26 mouse cellular contexts compared by ENCODE assay signal in the genomic region with DNA sequence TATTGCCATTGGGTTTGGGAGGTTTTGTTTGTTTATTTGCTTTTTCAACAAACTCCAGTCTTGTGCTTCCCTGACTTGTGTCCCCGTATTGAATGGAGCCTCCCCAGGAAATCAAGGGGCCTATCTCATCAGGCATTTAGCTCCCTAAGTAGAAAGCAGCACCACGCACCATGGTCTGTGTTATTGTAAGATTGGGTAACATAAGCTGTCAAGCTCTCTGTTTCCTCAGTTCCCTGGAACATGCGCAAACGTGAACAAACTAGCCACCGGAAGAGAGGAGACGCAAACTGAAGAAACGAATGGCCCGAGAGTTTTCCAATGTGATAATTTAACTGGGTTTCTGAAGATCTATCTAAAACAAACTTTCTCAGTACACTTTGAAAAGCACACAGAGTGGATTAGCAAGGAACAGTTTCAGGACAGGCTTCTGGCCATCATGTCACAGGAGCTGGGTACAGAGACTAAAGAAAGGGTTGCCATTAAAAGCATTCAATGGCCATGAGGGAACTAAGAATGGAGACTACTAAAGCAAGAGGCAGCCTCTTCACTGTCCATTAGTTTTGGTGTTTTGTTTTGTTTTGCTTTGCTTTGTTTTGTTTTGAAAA. TPM values are rescaled to one million over a fixed set of nuclear protein-coding genes. Genes with fewer than 3 reads are reported as not detected.
DNase-seq lines count a peak whose midpoint lies in the region; ATAC-seq and TF ChIP-seq lines count a peak whose summit lies in the region.
"Had no signal": no experiment of that assay in that cellular context is flagged by ENCODE, and none has a peak within 500 bp of the region (broad histone marks: within the 10 kb centered on the region; RNA-seq: fewer than 3 reads in every experiment).

No protein-coding gene starts in this region.

- TF ChIP-seq RAD21 in MEL (IDR thresholded peaks at IDR 0.05; ENCODE audit: low read depth, low read length), result no peak

- H3K27ac ChIP-seq in liver, embryonic 15.5 days (replicated peaks), result peak overlapping the region; percentile 45; the same call in 1 of the 2 replicates
- H3K27ac ChIP-seq in MEL (ENCODE audit: control insufficient read depth, low read depth, low read length) (peak overlapping the region; percentile 70), macrophage (peak overlapping the region; percentile 87)
- peak overlapping the region; percentile 53; the same call in 1 of the 2 replicates for H3K27ac ChIP-seq in bone marrow, adult 2 months (ENCODE audit: control insufficient read depth, insufficient read depth, low read depth, low read length, poor library complexity)
- no peak overlapping the region for H3K27ac ChIP-seq in forebrain, embryonic 12.5 days
- no peak overlapping the region for H3K27ac ChIP-seq in kidney, adult 2 months (ENCODE audit: insufficient read depth, low read depth, low read length)
- H3K27ac ChIP-seq: heart, embryonic 13.5 days; midbrain, embryonic 10.5 days; neural tube, embryonic 13.5 days had no signal

- no peaks in the 10 kb centered on the region for H3K9me3 ChIP-seq in liver, embryonic 15.5 days (replicated peaks)
- no peaks in the 10 kb centered on the region for H3K9me3 ChIP-seq in MEL (replicated peaks; ENCODE audit: insufficient read depth, low read length)
- no peaks in the 10 kb centered on the region for H3K9me3 ChIP-seq in forebrain, embryonic 12.5 days
- H3K9me3 ChIP-seq: heart, embryonic 13.5 days; midbrain, embryonic 10.5 days; neural tube, embryonic 13.5 days had no signal

- no peak overlapping the region for H3K9ac ChIP-seq in liver, embryonic 15.5 days
- H3K9ac ChIP-seq in MEL (ENCODE audit: control insufficient read depth, low read depth, low read length, poor library complexity, severe bottlenecking), result no peak overlapping the region
- no peak overlapping the region for H3K9ac ChIP-seq in forebrain, embryonic 12.5 days
- H3K9ac ChIP-seq: forebrain, postnatal 0 days; heart, embryonic 13.5 days; lung, embryonic 14.5 days; neural tube, embryonic 13.5 days had no signal

- no peak for TF ChIP-seq CTCF in MEL (IDR thresholded peaks at IDR 0.05 in 2 of 3, conservative IDR thresholded peaks at IDR 0.05 in 1 of 3; ENCODE audit: control insufficient read depth in 1 of 3, insufficient read depth in 1 of 3, low read depth in 2 of 3, low read length in 3 of 3, poor library complexity in 1 of 3, severe bottlenecking in 1 of 3)
- TF ChIP-seq CTCF in bone marrow, adult 2 months (IDR thresholded peaks at IDR 0.05; ENCODE audit: control insufficient read depth, insufficient read depth, low read length), result no peak
- TF ChIP-seq CTCF in kidney, adult 2 months (conservative IDR thresholded peaks at IDR 0.05; ENCODE audit: insufficient read depth, insufficient read length, low read depth, low read length), result no peak

- no peaks in the 10 kb centered on the region for H3K27me3 ChIP-seq in liver, embryonic 15.5 days
- no peaks in the 10 kb centered on the region for H3K27me3 ChIP-seq in MEL (ENCODE audit: control insufficient read depth in 1 of 2, insufficient read depth in 2 of 2, low read length in 2 of 2)
- no peaks in the 10 kb centered on the region for H3K27me3 ChIP-seq in forebrain, embryonic 12.5 days
- H3K27me3 ChIP-seq in kidney, adult 2 months (replicated peaks; ENCODE audit: control insufficient read depth, insufficient read depth, low read length), result no peaks in the 10 kb centered on the region
- H3K27me3 ChIP-seq: heart, embryonic 13.5 days; neural tube, embryonic 13.5 days had no signal

- peaks cover 11% of the 10 kb centered on the region for H3K4me1 ChIP-seq in liver, embryonic 15.5 days (replicated peaks)
- H3K4me1 ChIP-seq in MEL (ENCODE audit: control insufficient read depth in 1 of 2, insufficient read depth in 2 of 2, low read length in 2 of 2), result peaks cover 25 to 36% of the 10 kb centered on the region in 2 experiments
- peaks cover 3% of the 10 kb centered on the region for H3K4me1 ChIP-seq in bone marrow, adult 2 months (ENCODE audit: control insufficient read depth, insufficient read depth, low read length)
- peaks cover 7% of the 10 kb centered on the region for H3K4me1 ChIP-seq in forebrain, embryonic 12.5 days
- H3K4me1 ChIP-seq in kidney, adult 2 months (ENCODE audit: control insufficient read depth, insufficient read depth, low read length), result peaks cover 7% of the 10 kb centered on the region; the same call in 1 of the 2 replicates

- H3K79me2 ChIP-seq in MEL (ENCODE audit: control insufficient read depth, insufficient read depth, low read length, poor library complexity), result peaks cover 10% of the 10 kb centered on the region
- peaks cover 88% of the 10 kb centered on the region for H3K79me2 ChIP-seq in macrophage (ENCODE audit: inconsistent target)

- H3K4me2 ChIP-seq in liver, embryonic 15.5 days, result no peak overlapping the region
- H3K4me2 ChIP-seq in forebrain, embryonic 12.5 days, result no peak overlapping the region
- H3K4me2 ChIP-seq: heart, embryonic 13.5 days; lung, embryonic 14.5 days; neural tube, embryonic 13.5 days had no signal

- TF ChIP-seq POLR2A in MEL (IDR thresholded peaks at IDR 0.05; ENCODE audit: control insufficient read depth in 1 of 2, insufficient read depth in 1 of 2, low read depth in 1 of 2, low read length in 2 of 2, poor library complexity in 1 of 2), result no peak
- TF ChIP-seq POLR2A in bone marrow, adult 2 months (IDR thresholded peaks at IDR 0.05; ENCODE audit: borderline replicate concordance, control insufficient read depth, low read depth, low read length), result no peak
- TF ChIP-seq POLR2A in kidney, adult 2 months (IDR thresholded peaks at IDR 0.05; ENCODE audit: low read depth, low read length), result no peak

- 55% methylated on average over 8 of the region's 8 CpGs for WGBS in liver, embryonic 15.5 days (ENCODE audit: insufficient replicate concordance)
- WGBS in bone marrow, adult 2 months, result 34% methylated on average over 8 of the region's 8 CpGs
- WGBS in macrophage (ENCODE audit: missing documents), result 44% methylated on average over 8 of the region's 8 CpGs
- WGBS in forebrain, embryonic 12.5 days, result 90% methylated on average over 8 of the region's 8 CpGs
- 86% methylated on average over 8 of the region's 8 CpGs for WGBS in kidney, adult 2 months

- DNase-seq in liver (no peak), MEL (ENCODE audit: low read depth, low spot score) (no peak)
- DNase-seq in kidney, adult 2 months, result no peak
- no peak for DNase-seq in adrenal gland, postnatal 10 days
- DNase-seq: adrenal gland, adult 2 months; B cell, adult 2 months; cerebellum, adult 18-20 months; cerebellum, postnatal 10 days; forebrain, postnatal 0 days; kidney, adult 9 months; kidney, postnatal 10 days; layer of hippocampus, adult 9-11 months; lung, embryonic 14.5 days; right cerebral cortex, postnatal 4 days; thymus, postnatal 4 days had no signal

- no peak overlapping the region for H3K4me3 ChIP-seq in liver, embryonic 15.5 days (replicated peaks)
- no peak overlapping the region; a peak in 1 of 4 replicates for H3K4me3 ChIP-seq in MEL (ENCODE audit: control insufficient read depth in 1 of 2, insufficient read depth in 1 of 2, low read depth in 2 of 2, low read length in 2 of 2)
- no peak overlapping the region for H3K4me3 ChIP-seq in bone marrow, adult 2 months (replicated peaks; ENCODE audit: control insufficient read depth, low read depth, low read length)
- H3K4me3 ChIP-seq in macrophage (ENCODE audit: inconsistent target), result no peak overlapping the region
- H3K4me3 ChIP-seq in forebrain, embryonic 12.5 days (replicated peaks), result no peak overlapping the region
- no peak overlapping the region for H3K4me3 ChIP-seq in kidney, adult 2 months (ENCODE audit: insufficient read depth, low read depth, low read length)
- H3K4me3 ChIP-seq: erythroblast, embryonic 14.5 days; heart, embryonic 13.5 days; midbrain, embryonic 10.5 days; neural tube, embryonic 13.5 days had no signal

- TF ChIP-seq EP300 in MEL (IDR thresholded peaks at IDR 0.05; ENCODE audit: low read depth in 1 of 2, low read length in 2 of 2), result no peak

- no peaks in the 10 kb centered on the region for H3K36me3 ChIP-seq in liver, embryonic 15.5 days (replicated peaks)
- H3K36me3 ChIP-seq in MEL (ENCODE audit: control insufficient read depth in 1 of 2, insufficient read depth in 2 of 2, low read length in 2 of 2) (peaks cover 31 to 48% of the 10 kb centered on the region in 2 experiments), macrophage (ENCODE audit: inconsistent target) (peaks cover 29% of the 10 kb centered on the region; the same call in 1 of the 2 replicates)
- H3K36me3 ChIP-seq in forebrain, embryonic 12.5 days (replicated peaks), result no peaks in the 10 kb centered on the region
- H3K36me3 ChIP-seq in kidney, adult 2 months (ENCODE audit: control insufficient read depth, insufficient read depth, low read length), result peaks cover 2% of the 10 kb centered on the region; the same call in 1 of the 2 replicates
- H3K36me3 ChIP-seq: midbrain, embryonic 10.5 days; neural tube, embryonic 13.5 days had no signal

- ATAC-seq in liver, embryonic 15.5 days (ENCODE audit: insufficient read depth), result no peak
- ATAC-seq in forebrain, embryonic 12.5 days (ENCODE audit: low FRiP score), result no peak
- ATAC-seq: activated CD4-positive, CD25-positive, alpha-beta regulatory T cell, adult 4 months; forebrain, postnatal 0 days; hindbrain, embryonic 16.5 days; midbrain, embryonic 16.5 days had no signal

TF ChIP-seq in MEL, 35 proteins besides CTCF, POLR2A, EP300 and RAD21 (continues in another document):
- TF ChIP-seq MYB (IDR thresholded peaks at IDR 0.05; ENCODE audit: low read depth, low read length), result no peak
- no peak for TF ChIP-seq CHD1 (IDR thresholded peaks at IDR 0.05; ENCODE audit: low read depth, low read length)
- no peak for TF ChIP-seq JUND (IDR thresholded peaks at IDR 0.05; ENCODE audit: low read depth, low read length)
- TF ChIP-seq SIN3A (IDR thresholded peaks at IDR 0.05; ENCODE audit: low read length), result no peak
- no peak for TF ChIP-seq MAFK (IDR thresholded peaks at IDR 0.05; ENCODE audit: borderline replicate concordance, low read depth, low read length)
- no peak for TF ChIP-seq NELFE (IDR thresholded peaks at IDR 0.05; ENCODE audit: low read depth, low read length)

RNA-seq across cellular contexts. Expression of a gene that starts 48.1 kb away (rescaled TPM):
- polyA plus RNA-seq in liver, embryonic 15.5 days (2015; fragmentation: Nextera tagmentation; extraction: Ambion mirVana), result 3.5 and 5.3 TPM in 2 replicates
- 44.8 and 57.4 TPM in 2 replicates for total RNA-seq in MEL (2012; rRNA removed)
- polyA plus RNA-seq in MEL (2012; ENCODE audit: insufficient read depth in 1 of 2, insufficient read length in 2 of 2, low read depth in 1 of 2, low replicate concordance in 2 of 2, missing spikeins in 1 of 2), result 10 to 100 TPM in 1 of 2 experiments, not detected in 1; 61.1 TPM
- 16.8 and 39.4 TPM in 2 replicates for polyA plus RNA-seq in bone marrow, adult 2 months (2011; ENCODE audit: insufficient read depth, insufficient read length, low replicate concordance, missing spikeins)
- total RNA-seq in macrophage (2018; cell fraction: chromatin; rRNA removed), result 100 to 1,000 TPM in 25 of 26 experiments, 10 to 100 TPM in 1; 90.4 to 656 (median 263) TPM
- total RNA-seq in macrophage (2018; cell fraction: cytosol; rRNA removed), result 10 to 100 TPM; 26.8 to 77.1 (median 51.1) TPM
- 100 to 1,000 TPM in 13 of 26 experiments, 10 to 100 TPM in 13; 37.0 to 278 (median 131) TPM for total RNA-seq in macrophage (2018; cell fraction: nucleus; rRNA removed)
- polyA plus RNA-seq in macrophage (2018), result 53.1 to 81.3 TPM (median 56.1 TPM) in 3 replicates
- 3.1 and 3.4 TPM in 2 replicates for polyA plus RNA-seq in forebrain, embryonic 12.5 days (2016; fragmentation: Nextera tagmentation; extraction: Ambion mirVana)
- polyA plus RNA-seq in kidney, adult 2 months (2012; rRNA removed), result 7.8 and 8.1 TPM in 2 replicates
- total RNA-seq in adrenal gland, postnatal 10 days (2021), result 1 to 10 TPM; 3.5 to 4.9 TPM
- polyA plus RNA-seq: erythroblast, embryonic 14.5 days had no signal

Comparison
In these comparisons a context has a peak if more than half of its experiments do, and no peak if none do; other contexts are left out.
1. H3K27ac ChIP-seq: peak in liver, embryonic 15.5 days (single experiment), MEL (single experiment), bone marrow, adult 2 months (single experiment) and macrophage (single experiment); none in forebrain, embryonic 12.5 days (single experiment) and kidney, adult 2 months (single experiment).